Mouse (Mus musculus): Measurements from ENCODE around the gene Rnf166. TPM values are rescaled to one million over a fixed set of nuclear protein-coding genes. Genes with fewer than 3 reads are reported as not detected.

The Rnf166 gene
- total RNA-seq, 1 experiment from 2014 or later: 49.4 TPM

DNA sequence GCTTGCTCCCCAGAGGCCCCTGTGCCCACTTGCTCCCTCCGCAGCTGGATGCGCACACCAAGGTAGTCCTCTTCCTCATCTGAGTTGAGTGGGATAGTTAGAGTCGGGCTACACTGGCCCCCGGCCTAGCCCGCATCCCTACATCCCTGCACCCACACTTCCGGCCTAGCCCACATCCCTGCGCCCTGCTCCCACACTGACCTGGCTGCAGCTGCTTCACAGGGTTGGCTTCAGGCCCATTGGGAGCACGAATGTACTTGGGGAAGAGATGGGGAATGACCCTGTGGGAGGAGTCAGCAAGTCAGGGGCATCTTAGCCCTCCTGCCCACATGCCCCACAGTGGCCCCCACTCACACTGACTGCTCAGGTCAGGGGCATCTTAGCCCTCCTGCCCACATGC lies 6.6 kb upstream of the Rnf166 start:
- ATAC-seq (replicated peaks in 1 of 2; ENCODE audit: insufficient read depth in 1 of 2, low FRiP score in 2 of 2, low TSS enrichment in 1 of 2, low read depth in 1 of 2, poor library complexity in 2 of 2, severe bottlenecking in 2 of 2): no peak

DNA sequence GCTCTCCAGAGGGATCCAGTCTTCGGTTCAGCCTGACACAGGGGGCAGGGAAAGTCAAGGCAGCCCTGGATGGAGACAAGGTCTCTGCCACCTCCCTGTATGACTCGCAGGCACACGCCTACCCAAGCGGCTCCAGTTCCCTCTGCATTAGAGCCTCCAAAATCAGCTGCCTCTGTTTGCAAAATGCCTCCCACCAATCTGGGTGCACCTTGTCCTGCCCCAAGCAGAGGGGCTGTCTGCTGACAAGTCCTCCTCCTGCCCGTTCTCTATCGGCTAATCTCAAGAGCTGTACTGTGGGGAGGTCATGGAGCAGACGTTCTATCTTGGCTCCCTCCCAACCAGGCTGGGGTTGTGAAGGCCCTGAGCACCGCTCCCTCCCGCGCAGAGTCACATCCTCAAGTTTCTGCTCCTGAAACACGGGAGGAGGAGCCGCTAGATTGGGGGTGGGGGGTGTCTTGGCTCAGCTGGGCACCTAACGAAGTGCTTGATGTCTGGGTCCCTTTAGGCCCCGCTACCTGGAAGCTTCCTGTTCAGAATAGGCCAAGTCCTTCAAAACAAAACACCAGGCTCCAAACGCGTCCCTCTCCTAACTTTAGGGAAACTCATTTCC lies 808 bp downstream of the Rnf166 start:
- no peak for ATAC-seq (replicated peaks in 1 of 2; ENCODE audit: insufficient read depth in 1 of 2, low FRiP score in 2 of 2, low TSS enrichment in 1 of 2, low read depth in 1 of 2, poor library complexity in 2 of 2, severe bottlenecking in 2 of 2)

DNA sequence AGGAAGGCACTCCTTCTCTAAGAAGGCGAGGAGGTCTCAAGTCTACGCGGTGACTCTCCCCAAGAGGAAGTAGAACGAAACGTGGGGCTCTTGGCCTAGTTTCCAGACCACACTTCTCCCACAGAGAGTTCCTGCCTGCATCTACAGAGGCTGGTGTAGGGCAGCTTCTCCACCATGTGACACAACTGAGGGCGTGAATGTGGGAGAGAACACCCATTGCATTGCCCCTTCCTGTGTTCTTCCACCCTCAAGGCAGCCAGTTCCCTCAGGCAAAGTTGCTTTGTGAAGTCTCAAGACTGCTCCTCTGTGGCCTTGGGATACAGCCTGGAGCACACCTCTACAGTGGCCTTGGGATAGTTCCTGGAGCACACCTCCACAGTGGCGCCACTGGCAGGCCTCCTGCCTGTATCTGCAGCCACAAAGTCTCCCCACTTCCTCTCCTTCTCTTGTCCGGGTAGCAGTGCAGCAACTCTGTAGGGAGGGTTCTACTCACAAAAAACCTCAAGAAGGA lies 1.9 kb downstream of the Rnf166 start:
- ATAC-seq (replicated peaks in 1 of 2; ENCODE audit: insufficient read depth in 1 of 2, low FRiP score in 2 of 2, low TSS enrichment in 1 of 2, low read depth in 1 of 2, poor library complexity in 2 of 2, severe bottlenecking in 2 of 2): peak; percentile 76 to 78

DNA sequence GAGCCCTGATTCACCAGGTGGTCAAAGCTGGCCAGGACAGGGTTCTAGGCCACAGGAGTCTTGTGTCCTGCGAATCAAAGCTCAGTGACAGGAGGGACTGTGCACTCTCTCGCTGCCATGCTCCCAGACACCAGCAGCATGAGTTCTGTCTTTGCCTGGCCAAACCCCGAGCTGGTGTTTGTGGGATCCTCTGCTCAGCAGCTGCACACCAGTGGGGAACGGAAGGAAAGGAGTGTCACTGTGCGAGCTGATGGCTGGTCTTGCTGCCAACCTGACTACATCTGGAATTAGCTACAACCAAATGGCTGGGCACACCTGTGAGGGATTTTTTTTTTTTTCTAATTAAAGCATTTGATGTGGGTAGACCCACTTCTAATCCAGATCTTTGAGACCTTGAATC lies 5.2 kb downstream of the Rnf166 start:
- ATAC-seq (replicated peaks in 1 of 2; ENCODE audit: insufficient read depth in 1 of 2, low FRiP score in 2 of 2, low TSS enrichment in 1 of 2, low read depth in 1 of 2, poor library complexity in 2 of 2, severe bottlenecking in 2 of 2): peak in 1 of 2 experiments; percentile 11; a peak in 1 of 4 replicates

DNA sequence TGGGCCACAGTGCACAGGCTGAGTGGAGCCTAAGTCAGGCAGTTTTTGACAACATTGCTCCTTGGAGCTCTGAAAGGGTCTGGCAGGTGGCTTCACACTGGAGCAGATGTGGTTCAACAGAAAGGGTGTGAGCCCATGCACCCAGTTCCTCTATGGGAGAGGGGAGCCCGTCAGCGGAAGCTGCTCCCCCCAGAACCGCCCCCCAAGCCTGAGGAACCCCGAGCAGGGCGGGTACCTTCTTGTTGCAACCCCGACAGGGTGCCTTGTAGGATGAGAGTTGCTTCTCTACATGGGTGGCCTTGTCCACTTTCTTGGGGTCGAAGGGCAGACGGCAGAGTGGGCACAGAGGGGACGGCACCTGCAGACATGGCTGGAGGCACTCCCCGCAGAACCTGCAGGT lies 5.9 kb downstream of the Rnf166 start:
- no peak for ATAC-seq (replicated peaks in 1 of 2; ENCODE audit: insufficient read depth in 1 of 2, low FRiP score in 2 of 2, low TSS enrichment in 1 of 2, low read depth in 1 of 2, poor library complexity in 2 of 2, severe bottlenecking in 2 of 2)

DNA sequence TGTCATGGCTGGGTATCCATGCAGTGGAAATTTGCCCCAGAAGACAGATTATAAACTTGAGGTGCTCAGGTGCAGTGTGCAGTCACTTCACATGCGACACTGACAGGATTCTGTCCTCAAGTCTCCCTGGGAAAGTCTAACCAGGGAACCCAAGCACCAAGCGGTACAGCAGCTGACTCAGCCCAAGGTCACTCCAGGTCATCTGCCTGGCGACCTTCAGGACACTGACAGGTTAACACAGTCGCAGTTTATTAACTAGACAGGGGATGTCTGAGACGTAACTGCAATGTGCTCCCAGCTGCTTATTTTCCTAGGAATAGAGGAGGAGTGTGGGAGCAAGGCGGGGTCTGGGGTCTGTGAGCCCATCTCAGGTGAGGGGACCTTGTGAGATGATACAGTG lies 6.5 kb downstream of the Rnf166 start:
- ATAC-seq (replicated peaks in 1 of 2; ENCODE audit: insufficient read depth in 1 of 2, low FRiP score in 2 of 2, low TSS enrichment in 1 of 2, low read depth in 1 of 2, poor library complexity in 2 of 2, severe bottlenecking in 2 of 2): no peak

DNA sequence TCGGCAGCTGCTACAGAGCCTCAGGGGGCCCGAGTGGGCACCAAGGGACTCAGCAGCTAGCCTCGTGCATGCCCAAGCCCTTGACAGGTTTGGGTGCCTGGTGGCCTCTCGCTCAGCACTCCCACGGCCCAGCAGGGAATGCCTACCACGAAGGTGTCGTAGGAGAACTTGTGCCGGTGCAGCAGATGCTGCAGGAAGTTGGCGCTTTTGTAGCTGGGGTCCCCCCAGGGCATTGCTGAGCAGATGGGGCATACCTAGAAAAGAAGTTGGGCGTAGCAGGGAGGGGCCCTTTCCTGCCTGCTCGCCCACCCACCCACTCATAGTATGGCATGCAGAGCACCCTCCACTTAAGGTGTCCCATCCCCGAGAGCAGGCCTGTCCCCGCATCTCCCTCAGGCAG lies 8.0 kb downstream of the Rnf166 start:
- ATAC-seq (replicated peaks in 1 of 2; ENCODE audit: insufficient read depth in 1 of 2, low FRiP score in 2 of 2, low TSS enrichment in 1 of 2, low read depth in 1 of 2, poor library complexity in 2 of 2, severe bottlenecking in 2 of 2): no peak

DNA sequence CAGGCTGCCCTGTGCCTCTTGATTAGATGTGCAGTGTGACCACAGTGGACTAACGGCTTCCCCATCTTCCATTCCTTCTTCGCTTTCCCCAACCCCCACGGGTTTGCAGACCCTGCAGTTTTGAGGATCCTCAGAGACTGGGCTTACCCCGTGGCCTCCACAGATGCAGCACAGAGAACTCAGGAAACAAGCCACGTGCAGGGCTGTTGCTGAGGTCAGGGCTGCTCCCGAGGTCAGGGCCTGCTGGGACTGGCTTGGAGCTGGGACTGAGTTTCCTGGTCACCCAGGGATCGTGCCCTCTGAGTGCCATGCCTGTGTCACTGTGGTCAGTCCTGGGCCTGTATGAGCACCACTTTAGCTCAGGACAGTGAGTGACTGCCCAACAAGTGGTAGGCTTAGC lies 10.9 kb downstream of the Rnf166 start:
- ATAC-seq (replicated peaks in 1 of 2; ENCODE audit: insufficient read depth in 1 of 2, low FRiP score in 2 of 2, low TSS enrichment in 1 of 2, low read depth in 1 of 2, poor library complexity in 2 of 2, severe bottlenecking in 2 of 2): no peak

DNA sequence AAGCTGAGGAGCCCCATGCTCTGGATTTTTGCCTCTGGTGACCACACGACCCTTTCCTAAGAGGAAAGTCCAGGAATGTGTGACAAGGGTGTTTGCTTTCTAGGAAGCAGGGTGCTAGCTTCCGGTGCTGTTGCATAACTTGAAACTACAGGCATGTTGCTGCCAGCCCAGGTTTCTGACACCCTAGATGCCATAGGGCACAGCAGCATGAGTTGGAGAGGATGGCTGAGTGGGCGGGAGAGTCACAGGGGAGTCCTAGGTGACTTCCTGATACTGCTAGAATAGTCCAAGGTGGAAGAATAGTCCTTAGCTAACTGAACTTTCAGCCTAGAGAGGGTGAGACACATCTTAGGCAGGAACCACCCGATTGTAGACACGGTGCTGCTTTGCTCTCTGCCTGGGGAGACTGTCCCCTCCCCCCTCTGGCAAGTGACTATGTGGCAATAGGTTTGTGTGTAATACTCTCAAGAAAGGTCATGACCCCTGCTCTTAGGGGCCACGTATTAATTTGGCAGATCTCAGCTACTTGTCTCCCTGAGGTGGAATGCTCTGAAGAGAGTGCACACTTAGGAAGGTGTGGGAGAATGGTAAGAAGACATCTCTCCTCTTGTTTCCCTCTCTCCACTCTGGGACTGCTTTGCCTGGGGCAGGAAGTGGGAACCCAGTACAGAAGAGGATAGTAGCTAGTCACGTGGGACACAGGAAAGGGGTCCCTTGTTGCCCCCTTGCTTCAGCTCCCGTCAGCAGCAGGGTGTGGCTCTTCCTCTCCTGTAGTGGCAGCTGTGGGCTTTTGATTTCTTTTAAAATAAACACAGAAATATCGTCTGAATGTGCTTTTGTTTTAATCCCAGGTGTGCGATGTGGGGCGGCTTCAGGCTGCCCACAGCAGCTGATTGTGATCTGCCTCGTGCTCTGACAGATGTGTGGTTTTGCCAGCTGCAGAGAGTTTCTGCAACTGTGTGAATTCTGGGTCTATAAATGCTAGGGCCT lies 11.9 kb downstream of the Rnf166 start:
- ATAC-seq (replicated peaks in 1 of 2; ENCODE audit: insufficient read depth in 1 of 2, low FRiP score in 2 of 2, low TSS enrichment in 1 of 2, low read depth in 1 of 2, poor library complexity in 2 of 2, severe bottlenecking in 2 of 2): no peak; a peak in 1 of 4 replicates

DNA sequence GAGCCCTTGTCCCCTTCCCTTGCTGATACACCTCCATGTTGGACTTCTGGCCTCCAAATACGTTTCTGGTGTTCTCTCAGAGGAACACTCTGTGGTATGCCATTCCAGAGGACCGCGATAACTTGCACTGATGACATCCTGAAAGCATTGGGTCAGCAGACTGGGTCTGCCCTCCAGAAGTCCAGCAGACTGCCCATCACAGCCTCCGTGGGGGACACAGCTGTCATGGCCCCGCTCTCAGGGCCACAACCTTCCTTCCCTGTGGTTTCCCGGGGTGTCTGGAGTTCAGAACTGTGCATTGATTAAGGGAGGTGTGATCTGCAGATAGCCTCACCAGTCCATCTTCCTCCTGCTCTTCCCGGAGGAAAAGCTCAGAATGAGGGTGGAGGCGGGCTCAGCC lies 13.4 kb downstream of the Rnf166 start:
- ATAC-seq (replicated peaks in 1 of 2; ENCODE audit: insufficient read depth in 1 of 2, low FRiP score in 2 of 2, low TSS enrichment in 1 of 2, low read depth in 1 of 2, poor library complexity in 2 of 2, severe bottlenecking in 2 of 2): no peak

DNA sequence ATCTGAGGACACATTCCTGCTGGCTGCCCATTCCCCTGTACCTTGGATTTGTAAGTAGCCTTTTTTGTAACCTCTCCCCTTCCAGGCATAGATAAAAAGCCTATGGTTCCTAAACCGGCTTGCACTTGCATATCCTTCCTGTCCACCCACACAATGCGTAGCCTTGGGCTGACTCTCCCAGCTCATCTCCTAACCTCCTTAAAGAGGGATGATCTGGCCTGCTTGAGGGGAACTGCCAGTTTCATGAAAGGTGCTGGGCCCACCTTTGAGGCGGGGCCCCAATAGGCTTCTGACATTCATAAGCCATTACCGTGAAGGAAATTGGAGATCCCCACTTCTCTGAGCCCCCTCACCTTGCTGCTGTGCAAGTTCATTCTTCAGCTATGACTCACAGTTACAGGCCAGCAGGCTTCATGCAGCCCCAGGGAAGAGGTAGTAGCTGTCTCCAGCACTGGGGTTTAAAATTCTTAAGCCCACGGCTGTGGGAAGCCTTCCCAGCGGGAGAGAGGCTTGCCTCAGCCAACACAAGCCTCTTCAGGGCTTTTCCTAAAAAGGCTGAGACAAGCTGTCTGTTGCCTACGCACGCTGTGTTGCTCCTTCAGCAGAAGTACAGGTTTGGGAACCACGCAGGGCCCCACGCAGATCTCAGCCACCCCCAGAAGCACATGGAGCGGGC lies 14.3 kb downstream of the Rnf166 start:
- no peak for ATAC-seq (replicated peaks in 1 of 2; ENCODE audit: insufficient read depth in 1 of 2, low FRiP score in 2 of 2, low TSS enrichment in 1 of 2, low read depth in 1 of 2, poor library complexity in 2 of 2, severe bottlenecking in 2 of 2)

DNA sequence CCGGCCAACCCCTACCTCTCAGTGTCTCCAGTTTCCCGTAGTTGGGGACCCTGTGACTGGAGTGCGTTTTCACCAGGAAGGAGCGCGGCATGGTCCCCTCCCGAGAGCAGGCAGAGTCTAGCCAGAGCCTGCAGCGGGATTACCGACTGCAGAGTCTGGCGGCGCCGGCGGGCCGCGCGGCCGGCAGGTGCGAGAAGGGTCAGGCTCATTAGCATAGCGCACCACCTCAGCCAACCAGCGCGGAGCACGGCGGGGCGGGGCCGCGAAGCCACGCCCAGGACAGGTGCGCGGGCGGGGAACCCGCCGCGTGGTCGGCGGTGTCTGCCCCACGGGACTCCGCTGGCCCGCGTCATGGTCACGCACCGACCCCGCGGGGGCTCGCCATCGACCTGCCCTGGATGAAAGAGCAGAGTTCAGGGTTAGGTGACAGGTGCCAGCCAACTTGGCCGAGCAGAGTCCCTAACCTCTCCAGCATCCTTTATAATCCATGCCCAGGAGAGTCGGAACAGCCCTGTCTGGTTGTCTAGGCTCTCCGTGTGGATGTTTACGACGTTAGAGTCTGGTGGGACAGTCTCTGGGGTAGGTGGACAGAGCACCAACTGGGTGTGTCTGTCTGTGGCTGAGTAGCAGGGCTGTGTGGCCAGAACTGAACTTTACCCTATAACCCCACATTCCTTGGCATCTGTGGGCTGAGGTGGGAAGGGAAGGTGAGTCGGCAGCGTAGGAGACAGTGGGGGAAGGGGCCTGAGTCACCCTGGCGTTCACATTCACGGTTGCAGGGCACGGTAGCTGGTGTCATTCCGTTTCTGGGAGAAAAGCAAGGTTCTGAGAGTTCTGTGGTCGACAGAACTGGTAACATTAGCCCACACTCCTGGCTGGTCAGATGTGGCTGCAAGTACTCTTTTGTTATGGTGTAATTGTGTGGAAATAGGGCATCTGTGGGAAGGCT lies 15.1 kb downstream of the Rnf166 start, which contains the start of gene Snai3:
Gene Snai3 (minus strand): TSS at position 210 of the 949 bp plus-strand sequence.
- ATAC-seq (replicated peaks in 1 of 2; ENCODE audit: insufficient read depth in 1 of 2, low FRiP score in 2 of 2, low TSS enrichment in 1 of 2, low read depth in 1 of 2, poor library complexity in 2 of 2, severe bottlenecking in 2 of 2): peak; percentile 32 to 35; a peak in 3 of 4 replicates

DNA sequence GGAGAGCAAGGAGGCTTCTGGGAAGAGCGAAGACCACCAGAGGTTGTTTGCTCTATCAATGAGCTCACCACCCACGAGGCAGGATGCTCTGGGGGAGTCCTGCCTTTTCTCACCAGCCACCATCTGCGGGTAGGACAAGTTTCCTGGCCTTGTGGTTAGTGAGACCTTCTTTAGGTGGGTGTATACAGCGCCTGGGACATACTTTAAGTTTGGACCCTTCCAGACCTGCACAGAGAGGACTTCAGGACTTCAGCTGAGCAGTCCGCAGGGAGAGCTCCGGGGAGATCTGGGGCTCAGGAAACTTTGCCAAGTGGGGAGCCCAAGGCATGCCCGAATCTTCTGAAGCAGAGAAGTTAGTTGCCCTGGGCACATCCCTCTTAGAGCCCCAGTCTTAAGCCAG lies 15.9 kb downstream of the Rnf166 start:
- ATAC-seq (replicated peaks in 1 of 2; ENCODE audit: insufficient read depth in 1 of 2, low FRiP score in 2 of 2, low TSS enrichment in 1 of 2, low read depth in 1 of 2, poor library complexity in 2 of 2, severe bottlenecking in 2 of 2): no peak

DNA sequence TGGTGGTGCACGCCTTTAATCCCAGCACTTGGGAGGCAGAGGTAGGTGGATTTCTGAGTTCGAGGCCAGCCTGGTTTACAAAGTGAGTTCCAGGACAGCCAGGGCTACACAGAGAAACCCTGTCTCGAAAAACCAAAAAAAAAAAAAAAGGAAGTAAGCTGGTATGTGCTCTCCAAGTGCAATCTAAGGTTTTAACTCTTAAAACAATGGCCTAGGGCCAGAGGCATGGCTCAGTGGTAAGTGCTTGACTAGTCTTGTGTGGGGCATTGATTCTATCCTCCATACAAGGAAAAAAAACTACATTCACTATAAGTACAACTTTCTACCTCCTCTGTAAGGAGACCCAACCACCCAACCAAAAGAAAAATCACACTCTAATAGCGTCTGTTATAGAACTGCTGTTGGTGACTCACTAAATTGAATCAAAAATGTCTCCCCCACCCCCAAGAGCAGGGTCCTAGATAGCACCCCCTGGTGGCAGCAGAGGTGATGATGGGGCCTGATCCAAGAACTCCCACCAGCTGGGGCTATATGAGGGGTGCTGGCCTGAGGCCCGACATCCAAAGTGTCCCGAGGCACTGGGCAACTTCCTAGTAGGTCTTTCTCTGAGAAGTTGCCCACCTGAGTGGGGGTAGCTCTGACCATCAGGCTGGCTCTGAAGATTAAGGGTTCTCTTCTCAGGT lies 16.5 kb downstream of the Rnf166 start:
- no peak for ATAC-seq (replicated peaks in 1 of 2; ENCODE audit: insufficient read depth in 1 of 2, low FRiP score in 2 of 2, low TSS enrichment in 1 of 2, low read depth in 1 of 2, poor library complexity in 2 of 2, severe bottlenecking in 2 of 2)

DNA sequence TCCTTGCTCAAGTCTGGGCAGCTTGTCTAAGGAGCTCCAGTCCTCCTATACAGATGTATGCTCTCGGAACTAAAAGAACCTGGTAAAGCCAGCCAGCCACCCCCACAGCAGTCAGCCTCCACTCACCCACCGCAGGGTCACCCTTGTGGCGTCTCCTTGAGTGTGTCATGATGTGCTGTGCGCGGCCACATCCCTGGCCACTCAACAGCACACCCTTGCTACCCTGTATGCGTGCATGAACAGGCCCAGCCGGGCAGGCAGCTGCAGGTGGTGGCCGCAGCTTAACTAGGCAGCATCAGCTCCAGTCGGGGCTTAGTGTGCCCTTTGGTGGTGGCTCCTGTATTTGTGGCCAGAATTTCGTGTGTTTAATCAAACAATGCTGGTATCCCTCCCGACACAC lies 18.7 kb downstream of the Rnf166 start:
- ATAC-seq (replicated peaks in 1 of 2; ENCODE audit: insufficient read depth in 1 of 2, low FRiP score in 2 of 2, low TSS enrichment in 1 of 2, low read depth in 1 of 2, poor library complexity in 2 of 2, severe bottlenecking in 2 of 2): no peak

DNA sequence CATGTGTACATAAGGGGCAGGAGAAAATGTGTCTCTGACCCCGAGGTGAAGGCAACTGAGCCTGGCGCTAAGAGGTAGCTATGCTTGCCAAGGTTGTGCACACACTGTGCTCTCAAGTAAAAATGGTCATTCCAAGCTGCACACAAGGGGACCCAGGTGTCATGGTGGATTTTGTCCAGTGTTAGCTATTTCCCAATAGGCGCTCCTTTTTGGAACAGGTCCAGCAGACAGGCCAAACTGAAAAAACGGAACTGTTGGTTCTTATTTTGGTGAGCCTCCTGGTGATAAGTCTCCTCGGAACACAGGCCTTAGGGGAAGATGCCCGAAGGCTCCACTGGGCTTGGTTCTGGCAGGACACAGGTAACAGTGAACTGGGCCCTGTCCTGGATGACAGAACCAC lies 21.5 kb downstream of the Rnf166 start:
- no peak for ATAC-seq (replicated peaks in 1 of 2; ENCODE audit: insufficient read depth in 1 of 2, low FRiP score in 2 of 2, low TSS enrichment in 1 of 2, low read depth in 1 of 2, poor library complexity in 2 of 2, severe bottlenecking in 2 of 2)

Measured in hematopoietic stem cell, adult 5-6 weeks (primary cell).